Mouse (Mus musculus) MEL (cell line): ENCODE results near the gene Azgp1. TPM values are rescaled to one million over a fixed set of nuclear protein-coding genes. Genes with fewer than 3 reads are reported as not detected.
A peak's percentile ranks its signal among the peaks of the same experiment; 100 is the strongest.

Experiments
- DNase-seq: peaks from one replicate; pipeline ENCODE4 v3.0.0; 2011; ENCODE audit warnings: low read depth, low spot score
- H3K27ac ChIP-seq: 2 replicates; pipeline ENCODE4 v1.5.1; 2012; ENCODE audit warnings: low read depth, mild to moderate bottlenecking, control low read depth, low read length, moderate library complexity; ENCODE audit not compliant: control insufficient read depth
- H3K27me3 ChIP-seq, 2 experiments: fragments of 150-350 bp in 1 of 2; sonication (generic) in 1 of 2; 2 replicates each; pipeline ENCODE4 v1.6.1; 2012; ENCODE audit warnings: low read length in 2 of 2, mild to moderate bottlenecking in 2 of 2, improper control_type of control experiment in 1 of 2, moderate library complexity in 1 of 2; ENCODE audit not compliant: insufficient read depth in 2 of 2, control insufficient read depth in 1 of 2
- H3K36me3 ChIP-seq, 2 experiments: 2 replicates each; pipeline ENCODE4 v1.6.1; 2012 to 2014; ENCODE audit warnings: low read length in 2 of 2, improper control_type of control experiment in 1 of 2, inconsistent platforms in 1 of 2, mild to moderate bottlenecking in 1 of 2; ENCODE audit not compliant: insufficient read depth in 2 of 2, control insufficient read depth in 1 of 2
- H3K4me1 ChIP-seq, 2 experiments: fragments of 150-350 bp in 1 of 2; sonication (generic) in 1 of 2; 2 replicates each; pipeline ENCODE4 v1.6.1; 2012; ENCODE audit warnings: low read length in 2 of 2, improper control_type of control experiment in 1 of 2, mild to moderate bottlenecking in 1 of 2; ENCODE audit not compliant: insufficient read depth in 2 of 2, control insufficient read depth in 1 of 2
- H3K4me3 ChIP-seq, 2 experiments: fragments of 150-350 bp in 1 of 2; sonication (generic) in 1 of 2; 2 replicates each; pipeline ENCODE4 v1.5.1; 2012; ENCODE audit warnings: low read depth in 2 of 2, low read length in 2 of 2, mild to moderate bottlenecking in 2 of 2, moderate library complexity in 2 of 2, control low read depth in 1 of 2, improper control_type of control experiment in 1 of 2; ENCODE audit not compliant: control insufficient read depth in 1 of 2, insufficient read depth in 1 of 2
- H3K79me2 ChIP-seq: 2 replicates; pipeline ENCODE4 v1.6.1; 2012; ENCODE audit warnings: mild to moderate bottlenecking, low read length, moderate library complexity; ENCODE audit not compliant: control insufficient read depth, poor library complexity, insufficient read depth
- H3K9ac ChIP-seq: 2 replicates; pipeline ENCODE4 v1.6.1; 2012; ENCODE audit warnings: low read depth, mild to moderate bottlenecking, control low read depth, low read length, moderate library complexity; ENCODE audit not compliant: control insufficient read depth, poor library complexity, severe bottlenecking
- H3K9me3 ChIP-seq: fragments of 150-350 bp; sonication (generic); replicated peaks from 2 replicates; pipeline ENCODE4 v1.6.1; 2012; ENCODE audit warnings: mild to moderate bottlenecking, low read length, improper control_type of control experiment, moderate library complexity; ENCODE audit not compliant: insufficient read depth
- BHLHE40 ChIP-seq: IDR thresholded peaks from 2 replicates; pipeline ENCODE4 v1.6.1; 2012; ENCODE audit warnings: low read depth, mild to moderate bottlenecking, inconsistent platforms, low read length, improper control_type of control experiment, borderline replicate concordance
- CHD1 ChIP-seq: IDR thresholded peaks from 2 replicates; pipeline ENCODE4 v1.6.1; 2012; ENCODE audit warnings: low read depth, mild to moderate bottlenecking, inconsistent platforms, low read length, improper control_type of control experiment
- CHD2 ChIP-seq: IDR thresholded peaks from 2 replicates; pipeline ENCODE4 v1.6.1; 2011; ENCODE audit warnings: low read length, improper control_type of control experiment
- CTCF ChIP-seq, 3 experiments: IDR thresholded peaks in 2 of 3; conservative IDR thresholded peaks in 1 of 3; 2 replicates each; pipeline ENCODE4 v1.5.1; 2011 to 2012; ENCODE audit warnings: low read length in 3 of 3, low read depth in 2 of 3, mild to moderate bottlenecking in 2 of 3, improper control_type of control experiment in 1 of 3, inconsistent platforms in 1 of 3, mixed read lengths in 1 of 3, moderate library complexity in 1 of 3; ENCODE audit not compliant: control insufficient read depth in 1 of 3, insufficient read depth in 1 of 3, poor library complexity in 1 of 3, severe bottlenecking in 1 of 3
- E2F4 ChIP-seq: IDR thresholded peaks from 2 replicates; pipeline ENCODE4 v1.6.1; 2011; ENCODE audit warnings: low read depth, low read length, improper control_type of control experiment, borderline replicate concordance
- ELF1 ChIP-seq: IDR thresholded peaks from 2 replicates; pipeline ENCODE4 v1.6.1; 2014; ENCODE audit warnings: low read depth, mild to moderate bottlenecking, inconsistent platforms, low read length, improper control_type of control experiment, moderate library complexity
- EP300 ChIP-seq, 2 experiments: IDR thresholded peaks; 2 replicates each; pipeline ENCODE4 v1.6.1; 2011; ENCODE audit warnings: improper control_type of control experiment in 2 of 2, low read length in 2 of 2, low read depth in 1 of 2, mild to moderate bottlenecking in 1 of 2
- ETS1 ChIP-seq: IDR thresholded peaks from 2 replicates; pipeline ENCODE4 v1.6.1; 2012; ENCODE audit warnings: low read depth, mild to moderate bottlenecking, inconsistent platforms, low read length, improper control_type of control experiment, moderate library complexity
- GABPA ChIP-seq: IDR thresholded peaks from 2 replicates; pipeline ENCODE4 v1.6.1; 2012; ENCODE audit warnings: low read depth, mild to moderate bottlenecking, inconsistent platforms, low read length, improper control_type of control experiment, moderate library complexity
- GATA1 ChIP-seq: IDR thresholded peaks from 2 replicates; pipeline ENCODE4 v1.6.1; 2011; ENCODE audit warnings: low read depth, low read length, improper control_type of control experiment
- HCFC1 ChIP-seq: IDR thresholded peaks from 2 replicates; pipeline ENCODE4 v1.6.1; 2012; ENCODE audit warnings: low read depth, mild to moderate bottlenecking, inconsistent platforms, low read length, improper control_type of control experiment, moderate library complexity
- JUND ChIP-seq: IDR thresholded peaks from 2 replicates; pipeline ENCODE4 v1.6.1; 2011; ENCODE audit warnings: low read depth, mild to moderate bottlenecking, improper control_type of control experiment, low read length
- KAT2A ChIP-seq: conservative IDR thresholded peaks from 2 replicates; pipeline ENCODE4 v1.6.1; 2012; ENCODE audit warnings: low read depth, low read length, improper control_type of control experiment, inconsistent platforms
- MAFK ChIP-seq: IDR thresholded peaks from 2 replicates; pipeline ENCODE4 v1.6.1; 2011; ENCODE audit warnings: low read depth, mild to moderate bottlenecking, low read length, improper control_type of control experiment, borderline replicate concordance
- MAX ChIP-seq: IDR thresholded peaks from 2 replicates; pipeline ENCODE4 v1.6.1; 2011; ENCODE audit warnings: low read length, improper control_type of control experiment
- MEF2A ChIP-seq: IDR thresholded peaks from 2 replicates; pipeline ENCODE4 v1.6.1; 2014; ENCODE audit warnings: low read depth, mild to moderate bottlenecking, inconsistent platforms, low read length, improper control_type of control experiment; ENCODE audit not compliant: poor library complexity, insufficient replicate concordance, severe bottlenecking; ENCODE audit errors: extremely low read depth
- MXI1 ChIP-seq: IDR thresholded peaks from 2 replicates; pipeline ENCODE4 v1.6.1; 2011; ENCODE audit warnings: mild to moderate bottlenecking, low read depth, low read length, improper control_type of control experiment
- MYB ChIP-seq: IDR thresholded peaks from 2 replicates; pipeline ENCODE4 v1.6.1; 2011; ENCODE audit warnings: mild to moderate bottlenecking, low read depth, low read length, improper control_type of control experiment
- MYC ChIP-seq: IDR thresholded peaks from 2 replicates; pipeline ENCODE4 v1.6.1; 2011; ENCODE audit warnings: low read depth, mild to moderate bottlenecking, low read length, improper control_type of control experiment, moderate library complexity
- NELFE ChIP-seq: IDR thresholded peaks from 2 replicates; pipeline ENCODE4 v1.6.1; 2011; ENCODE audit warnings: low read depth, low read length, improper control_type of control experiment
- NRF1 ChIP-seq: IDR thresholded peaks from 2 replicates; pipeline ENCODE4 v1.6.1; 2014; ENCODE audit warnings: low read depth, mild to moderate bottlenecking, inconsistent platforms, low read length, improper control_type of control experiment, moderate library complexity; ENCODE audit not compliant: poor library complexity, insufficient read depth, severe bottlenecking
- RAD21 ChIP-seq: IDR thresholded peaks from 2 replicates; pipeline ENCODE4 v1.6.1; 2011; ENCODE audit warnings: mild to moderate bottlenecking, low read depth, low read length, improper control_type of control experiment
- RCOR1 ChIP-seq: IDR thresholded peaks from 2 replicates; pipeline ENCODE4 v1.6.1; 2012; ENCODE audit warnings: low read depth, mild to moderate bottlenecking, inconsistent platforms, low read length, improper control_type of control experiment
- SIN3A ChIP-seq: IDR thresholded peaks from 2 replicates; pipeline ENCODE4 v1.6.1; 2012; ENCODE audit warnings: low read length, improper control_type of control experiment, inconsistent platforms
- SMC3 ChIP-seq: IDR thresholded peaks from 2 replicates; pipeline ENCODE4 v1.6.1; 2011; ENCODE audit warnings: low read depth, low read length, improper control_type of control experiment
- TAL1 ChIP-seq: IDR thresholded peaks from 2 replicates; pipeline ENCODE4 v1.6.1; 2012; ENCODE audit warnings: mild to moderate bottlenecking, inconsistent platforms, low read length, moderate library complexity, mixed read lengths
- TCF12 ChIP-seq: IDR thresholded peaks from 2 replicates; pipeline ENCODE4 v1.6.1; 2014; ENCODE audit warnings: low read depth, mild to moderate bottlenecking, inconsistent platforms, low read length, improper control_type of control experiment, moderate library complexity
- UBTF ChIP-seq: IDR thresholded peaks from 2 replicates; pipeline ENCODE4 v1.6.1; 2012; ENCODE audit warnings: low read depth, mild to moderate bottlenecking, inconsistent platforms, low read length, improper control_type of control experiment, moderate library complexity, borderline replicate concordance; ENCODE audit not compliant: insufficient read depth
- USF1 ChIP-seq: IDR thresholded peaks from 2 replicates; pipeline ENCODE4 v1.6.1; 2014; ENCODE audit warnings: low read depth, mild to moderate bottlenecking, inconsistent platforms, low read length, improper control_type of control experiment, moderate library complexity
- USF2 ChIP-seq, 2 experiments: IDR thresholded peaks; 2 replicates each; pipeline ENCODE4 v1.6.1; 2011 to 2012; ENCODE audit warnings: improper control_type of control experiment in 2 of 2, low read length in 2 of 2, borderline replicate concordance in 1 of 2, inconsistent platforms in 1 of 2, low read depth in 1 of 2, mild to moderate bottlenecking in 1 of 2; ENCODE audit not compliant: insufficient read depth in 1 of 2
- ZC3H11A ChIP-seq: IDR thresholded peaks from 2 replicates; pipeline ENCODE4 v1.6.1; 2012; ENCODE audit warnings: low read depth, mild to moderate bottlenecking, inconsistent platforms, low read length, improper control_type of control experiment
- ZKSCAN1 ChIP-seq: IDR thresholded peaks from 2 replicates; pipeline ENCODE4 v1.6.1; 2012; ENCODE audit warnings: low read depth, mild to moderate bottlenecking, inconsistent platforms, low read length, improper control_type of control experiment, moderate library complexity
- ZNF384 ChIP-seq: IDR thresholded peaks from 2 replicates; pipeline ENCODE4 v1.6.1; 2012; ENCODE audit warnings: low read depth, mild to moderate bottlenecking, inconsistent platforms, low read length, improper control_type of control experiment
- polyA plus RNA-seq, 2 experiments: library from polyadenylated mRNA; stranded (reverse) in 1 of 2; unstranded in 1 of 2; fragments of >175 nt in 1 of 2; fragments of >200 nt in 1 of 2; gene quantifications; 2 replicates each; pipeline versions ENCODE4 v1.2.1 to v1.2.4; 2012; ENCODE audit warnings: low replicate concordance in 2 of 2, low read depth in 1 of 2; ENCODE audit not compliant: insufficient read length in 2 of 2, insufficient read depth in 1 of 2, missing spikeins in 1 of 2
- total RNA-seq: library from RNA; depleted of rRNA; stranded (reverse); fragments of 300-350 nt; gene quantifications from 2 replicates; pipeline ENCODE4 v1.2.3, GENCODE M21; 2012

Azgp1 gene
- total and polyA plus RNA-seq, 3 experiments = not detected

DNA sequence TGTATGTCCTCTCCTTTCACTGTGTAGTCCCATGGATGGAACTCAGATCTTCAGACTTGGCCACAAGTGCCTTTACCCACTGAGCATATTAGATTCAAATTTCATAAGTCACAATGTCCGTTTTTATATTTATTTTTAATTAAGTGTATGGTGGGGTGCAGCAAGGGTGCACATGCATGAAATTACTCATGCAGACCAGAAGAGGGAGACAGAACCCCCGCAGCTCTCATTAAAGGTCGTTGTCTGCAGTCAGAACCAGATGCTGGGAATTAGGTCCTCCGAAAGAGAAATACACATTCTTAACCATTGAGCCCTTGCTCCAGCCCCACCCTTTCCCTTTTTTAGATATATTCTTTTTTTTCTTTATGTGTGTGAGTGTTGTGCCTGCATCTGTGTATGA lies 44.1 kb upstream of the Azgp1 start:
- H3K9me3 ChIP-seq = no peaks in the 10 kb centered on the region
- H3K9ac ChIP-seq = no peak overlapping the region
- H3K79me2 ChIP-seq = no peaks in the 10 kb centered on the region

DNA sequence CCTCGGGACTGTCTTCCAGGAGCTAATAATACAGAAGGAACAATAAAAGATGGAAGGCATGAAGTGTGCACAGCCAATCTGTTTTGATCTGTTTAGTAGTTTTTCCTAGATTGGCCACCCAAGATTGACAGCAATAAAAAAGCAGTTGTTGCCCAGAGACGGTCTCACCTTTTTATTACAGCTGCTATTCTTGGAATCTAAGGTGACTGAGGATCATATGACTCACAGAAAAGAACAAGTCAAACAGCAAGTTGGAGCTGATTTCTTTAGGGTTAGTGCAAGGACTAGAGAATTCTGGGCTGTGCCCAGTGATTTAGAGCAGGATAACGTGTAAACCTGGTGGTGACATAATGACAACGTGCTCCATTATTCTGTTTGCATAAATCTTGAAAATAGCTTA lies 40.4 kb upstream of the Azgp1 start:
- Histone ChIP-seq H3K27ac (no peak overlapping the region), H3K9me3 (no peaks in the 10 kb centered on the region), H3K36me3 (no peaks in the 10 kb centered on the region), H3K27me3 (peaks cover 1 to 9% of the 10 kb centered on the region in 2 experiments; a peak in 3 of 4 replicates), H3K4me3 (no peak overlapping the region), H3K79me2 (no peaks in the 10 kb centered on the region), H3K4me1 (no peaks in the 10 kb centered on the region), H3K9ac (no peak overlapping the region)
- no peak for TF ChIP-seq RAD21
- no peak for TF ChIP-seq NRF1
- no peak for TF ChIP-seq E2F4
- no peak for TF ChIP-seq JUND
- TF ChIP-seq TAL1 = no peak
- TF ChIP-seq ZKSCAN1 = no peak
- no peak for TF ChIP-seq USF2 (IDR thresholded peaks at IDR 0.05; ENCODE audit: borderline replicate concordance in 1 of 2, insufficient read depth in 1 of 2, low read depth in 1 of 2, low read length in 2 of 2)
- no peak for TF ChIP-seq MEF2A
- TF ChIP-seq ZNF384 = no peak
- TF ChIP-seq KAT2A = no peak
- no peak for TF ChIP-seq MAX
- no peak for TF ChIP-seq CHD1
- no peak for TF ChIP-seq SIN3A
- TF ChIP-seq NELFE = no peak
- no peak for TF ChIP-seq TCF12
- no peak for TF ChIP-seq ETS1
- TF ChIP-seq ELF1 = no peak
- TF ChIP-seq GATA1 = no peak
- no peak for DNase-seq

More for the DNA sequence above, 44.1 kb upstream of the Azgp1 start:
- no peak for TF ChIP-seq RCOR1
- no peak for TF ChIP-seq BHLHE40
- TF ChIP-seq SIN3A = no peak
- peak; percentile 59 for TF ChIP-seq RAD21
- TF ChIP-seq EP300 (IDR thresholded peaks at IDR 0.05; ENCODE audit: low read depth in 1 of 2, low read length in 2 of 2) = no peak
- no peak for TF ChIP-seq HCFC1
- TF ChIP-seq MXI1 = no peak
- no peak for TF ChIP-seq GABPA
- peak; percentile 73 for TF ChIP-seq SMC3
- TF ChIP-seq KAT2A = no peak
- no peak for TF ChIP-seq E2F4
- no peak for TF ChIP-seq CHD2
- TF ChIP-seq CTCF (IDR thresholded peaks at IDR 0.05 in 2 of 3, conservative IDR thresholded peaks at IDR 0.05 in 1 of 3; ENCODE audit: control insufficient read depth in 1 of 3, insufficient read depth in 1 of 3, low read depth in 2 of 3, low read length in 3 of 3, poor library complexity in 1 of 3, severe bottlenecking in 1 of 3) = peak; percentile 39 to 66 (median 57)
- TF ChIP-seq ZC3H11A = peak; percentile 24; the same call in 1 of the 2 replicates
- TF ChIP-seq USF1 = no peak
- no peak for TF ChIP-seq TAL1
- no peak for TF ChIP-seq JUND
- TF ChIP-seq MYC = 0 out of 2 replicates have a peak, but pooled peaks have one; percentile 15
- no peak for TF ChIP-seq MAFK
- no peak for TF ChIP-seq MYB
- TF ChIP-seq ELF1 = no peak
- no peak for TF ChIP-seq ZNF384
- no peak for TF ChIP-seq UBTF
- TF ChIP-seq, all 39 proteins: peak for 5
- Histone ChIP-seq H3K4me3 (no peak overlapping the region), H3K27me3 (peaks cover 2 to 3% of the 10 kb centered on the region in 2 experiments; a peak in 3 of 4 replicates), H3K27ac (no peak overlapping the region), H3K4me1 (no peaks in the 10 kb centered on the region), H3K36me3 (no peaks in the 10 kb centered on the region)
- peak; percentile 53 for DNase-seq
